Mouse (Mus musculus) forebrain, embryonic 13.5 days (tissue): Measurements from ENCODE around the gene Cend1. TPM values are rescaled to one million over a fixed set of nuclear protein-coding genes. Genes with fewer than 3 reads are reported as not detected.

ENCODE experiments used
- ATAC-seq: fragments of 200-750 bp; cut with Nextera tagmentation; 2 replicates; pipeline ENCODE4 v1.8.0; 2017
- H3K27ac ChIP-seq: fragments of 300-500 bp; sonication (generic); 2 replicates; pipeline ENCODE4 v1.5.1; 2015; ENCODE audit warnings: inconsistent platforms, mild to moderate bottlenecking, moderate library complexity
- H3K27me3 ChIP-seq: fragments of 300-500 bp; sonication (generic); 2 replicates; pipeline ENCODE4 v1.6.1; 2015; ENCODE audit warnings: mild to moderate bottlenecking, inconsistent platforms
- H3K36me3 ChIP-seq: fragments of 300-500 bp; sonication (generic); 2 replicates; pipeline ENCODE4 v1.6.1; 2015; ENCODE audit warnings: mild to moderate bottlenecking, inconsistent platforms; ENCODE audit not compliant: poor library complexity, severe bottlenecking
- H3K4me1 ChIP-seq: fragments of 300-500 bp; sonication (generic); 2 replicates; pipeline ENCODE4 v1.6.1; 2015; ENCODE audit warnings: inconsistent platforms
- H3K4me2 ChIP-seq: fragments of 300-500 bp; sonication (generic); 2 replicates; pipeline ENCODE4 v1.6.1; 2015; ENCODE audit warnings: inconsistent platforms, mild to moderate bottlenecking, moderate library complexity
- H3K4me3 ChIP-seq: fragments of 300-500 bp; sonication (generic); 2 replicates; pipeline ENCODE4 v1.5.1; 2015; ENCODE audit warnings: mild to moderate bottlenecking, inconsistent platforms
- H3K9ac ChIP-seq: fragments of 300-500 bp; sonication (generic); 2 replicates; pipeline ENCODE4 v1.6.1; 2015; ENCODE audit warnings: mild to moderate bottlenecking, inconsistent platforms
- H3K9me3 ChIP-seq: fragments of 300-500 bp; sonication (generic); replicated peaks from 2 replicates; pipeline ENCODE4 v1.6.1; 2016; ENCODE audit warnings: inconsistent platforms
- WGBS: fragments of 180-500 bp; shearing (Covaris S2); methylation state at CpG from one replicate; pipeline ENCODE4 v1.1.7; 2015; 5-methylcytosine and 5-hydroxymethylcytosine counted together
- polyA plus RNA-seq: library from polyadenylated mRNA; unstranded; fragments of >200 nt; fragmentation: Nextera tagmentation; extraction: Ambion mirVana; gene quantifications from 2 replicates; pipeline ENCODE4 v1.2.1, GENCODE M21; 2015

Gene Cend1
- polyA plus RNA-seq, 1 experiment from 2014 or later: 27.5 TPM

GRCm38 (mm10) chr7:141470637-141470944 is 41.3 kb upstream of the Cend1 start:
- Histone ChIP-seq H3K4me2 (no peak overlapping the region), H3K4me1 (peaks cover 53% of the 10 kb centered on the region)
- WGBS: 92% methylated on average over 10 of the region's 10 CpGs

GRCm38 (mm10) chr7:141469901-141470636 is 40.8 kb upstream of the Cend1 start:
- no peak overlapping the region for H3K27ac ChIP-seq
- no peaks in the 10 kb centered on the region for H3K9me3 ChIP-seq
- 93% methylated on average over 18 of the region's 18 CpGs for WGBS
- H3K36me3 ChIP-seq: peaks cover 36% of the 10 kb centered on the region
- H3K27me3 ChIP-seq: peaks cover 21% of the 10 kb centered on the region
- H3K4me3 ChIP-seq: peak overlapping the region; percentile 64; the same call in 1 of the 2 replicates
- peak overlapping the region; percentile 34; the same call in 1 of the 2 replicates for H3K9ac ChIP-seq
- peaks cover 51% of the 10 kb centered on the region for H3K4me1 ChIP-seq
- ATAC-seq: no peak
- H3K4me2 ChIP-seq: 0 out of 2 replicates have a peak overlapping the region, but pooled peaks have one; percentile 18

More at GRCm38 (mm10) chr7:141470637-141470944, 41.3 kb upstream of the Cend1 start:
- Histone ChIP-seq H3K4me3 (no peak overlapping the region), H3K9ac (no peak overlapping the region), H3K27me3 (peaks cover 18% of the 10 kb centered on the region), H3K9me3 (no peaks in the 10 kb centered on the region), H3K36me3 (peaks cover 36% of the 10 kb centered on the region), H3K27ac (no peak overlapping the region)
- ATAC-seq: no peak

- Histone ChIP-seq H3K27me3 (peaks cover 28% of the 10 kb centered on the region), H3K9me3 (no peaks in the 10 kb centered on the region), H3K9ac (peak overlapping the region; percentile 76), H3K4me3 (peak overlapping the region; percentile 64), H3K36me3 (peaks cover 36% of the 10 kb centered on the region), H3K27ac (peak overlapping the region; percentile 85; the same call in 1 of the 2 replicates), H3K4me1 (peaks cover 54% of the 10 kb centered on the region), H3K4me2 (peak overlapping the region; percentile 73)
- ATAC-seq: no peak
- WGBS: 79% methylated on average over 6 of the region's 6 CpGs
These were observed 40.1 kb upstream of the Cend1 start for GRCm38 (mm10) chr7:141469352-141469751.

GRCm38 (mm10) chr7:141468522-141469211 is 39.4 kb upstream of the Cend1 start:
- Histone ChIP-seq H3K4me2 (peak overlapping the region; percentile 73), H3K27me3 (peaks cover 35% of the 10 kb centered on the region), H3K9ac (peak overlapping the region; percentile 76), H3K4me1 (peaks cover 47% of the 10 kb centered on the region), H3K9me3 (no peaks in the 10 kb centered on the region), H3K36me3 (peaks cover 36% of the 10 kb centered on the region), H3K27ac (peak overlapping the region; percentile 85), H3K4me3 (peak overlapping the region; percentile 64)
- WGBS: 19% methylated on average over 8 of the region's 8 CpGs
- ATAC-seq: peak; percentile 84

GRCm38 (mm10) chr7:141468164-141468521 is 38.9 kb upstream of the Cend1 start:
- H3K4me1 ChIP-seq: peaks cover 43% of the 10 kb centered on the region
- peak overlapping the region; percentile 73 for H3K4me2 ChIP-seq
- H3K27ac ChIP-seq: peak overlapping the region; percentile 85
- peaks cover 36% of the 10 kb centered on the region for H3K36me3 ChIP-seq
- WGBS: 24% methylated on average over 5 of the region's 5 CpGs
- no peak for ATAC-seq
- peak overlapping the region; percentile 64 for H3K4me3 ChIP-seq
- H3K27me3 ChIP-seq: peaks cover 40% of the 10 kb centered on the region
- H3K9ac ChIP-seq: peak overlapping the region; percentile 76
- no peaks in the 10 kb centered on the region for H3K9me3 ChIP-seq

- Histone ChIP-seq H3K9me3 (no peaks in the 10 kb centered on the region), H3K9ac (peak within 1 kb of the TSS; percentile 76), H3K4me2 (peak within 1 kb of the TSS; percentile 73), H3K4me3 (peak within 1 kb of the TSS; percentile 64), H3K27ac (peak within 1 kb of the TSS; percentile 85), H3K27me3 (peaks cover 47% of the 10 kb centered on the region), H3K4me1 (peaks cover 43% of the 10 kb centered on the region), H3K36me3 (peaks cover 31% of the 10 kb centered on the region)
- WGBS: under 1% methylated on average over 52 of the region's 52 CpGs
- ATAC-seq: peak; percentile 66
These were observed 38.1 kb upstream of the Cend1 start, which contains the start of gene Cd151 for GRCm38 (mm10) chr7:141467230-141468030. Cd151 (plus strand) TSS chr7:141467392.

GRCm38 (mm10) chr7:141466607-141467148 is 37.4 kb upstream of the Cend1 start:
- peak overlapping the region; percentile 73 for H3K4me2 ChIP-seq
- peaks cover 55% of the 10 kb centered on the region for H3K27me3 ChIP-seq
- peaks cover 51% of the 10 kb centered on the region for H3K4me1 ChIP-seq
- 62% methylated on average over 10 of the region's 10 CpGs for WGBS
- peak overlapping the region; percentile 76; the same call in 1 of the 2 replicates for H3K9ac ChIP-seq
- no peaks in the 10 kb centered on the region for H3K9me3 ChIP-seq
- H3K27ac ChIP-seq: no peak overlapping the region
- ATAC-seq: no peak
- peaks cover 25% of the 10 kb centered on the region for H3K36me3 ChIP-seq
- peak overlapping the region; percentile 64 for H3K4me3 ChIP-seq

GRCm38 (mm10) chr7:141466045-141466394 is 36.7 kb upstream of the Cend1 start:
- Histone ChIP-seq H3K9ac (no peak overlapping the region), H3K4me2 (no peak overlapping the region), H3K4me3 (no peak overlapping the region), H3K36me3 (peaks cover 18% of the 10 kb centered on the region), H3K27me3 (peaks cover 61% of the 10 kb centered on the region), H3K4me1 (peaks cover 55% of the 10 kb centered on the region), H3K9me3 (no peaks in the 10 kb centered on the region), H3K27ac (peak overlapping the region; percentile 14; the same call in 1 of the 2 replicates)
- 73% methylated on average over 7 of the region's 7 CpGs for WGBS
- ATAC-seq: no peak

GRCm38 (mm10) chr7:141465388-141466044 is 36.2 kb upstream of the Cend1 start:
- H3K27me3 ChIP-seq: peaks cover 66% of the 10 kb centered on the region
- H3K4me1 ChIP-seq: peaks cover 55% of the 10 kb centered on the region
- 45% methylated on average over 8 of the region's 10 CpGs for WGBS
- H3K4me2 ChIP-seq: peak overlapping the region; percentile 33; the same call in 1 of the 2 replicates
- no peak for ATAC-seq
- no peak overlapping the region for H3K9ac ChIP-seq
- H3K27ac ChIP-seq: 0 out of 2 replicates have a peak overlapping the region, but pooled peaks have one; percentile 14
- H3K36me3 ChIP-seq: peaks cover 13% of the 10 kb centered on the region
- no peaks in the 10 kb centered on the region for H3K9me3 ChIP-seq
- no peak overlapping the region for H3K4me3 ChIP-seq

- Histone ChIP-seq H3K4me2 (peak overlapping the region; percentile 33), H3K27me3 (peaks cover 74% of the 10 kb centered on the region), H3K9me3 (no peaks in the 10 kb centered on the region), H3K4me1 (peaks cover 49% of the 10 kb centered on the region), H3K27ac (no peak overlapping the region), H3K9ac (0 out of 2 replicates have a peak overlapping the region, but pooled peaks have one; percentile 16), H3K36me3 (peaks cover 12% of the 10 kb centered on the region), H3K4me3 (peak overlapping the region; percentile 9; the same call in 1 of the 2 replicates)
- WGBS: 3% methylated on average over 38 of the region's 38 CpGs
- ATAC-seq: no peak
These were observed 35.4 kb upstream of the Cend1 start for GRCm38 (mm10) chr7:141464603-141465201.
